ENCODE assay signal across 11 mouse cellular contexts in genomic region chr12:85397063-85397959, GRCm38 (mm10). TPM values are rescaled to one million over a fixed set of nuclear protein-coding genes. Genes with fewer than 3 reads are reported as not detected.
A peak's percentile ranks its signal among the peaks of the same experiment; 100 is the strongest.
DNase-seq lines count a peak whose midpoint lies in the region; ATAC-seq and TF ChIP-seq lines count a peak whose summit lies in the region.
"Had no signal": no experiment of that assay in that cellular context is flagged by ENCODE, and none has a peak within 500 bp of the region (broad histone marks: within the 10 kb centered on the region; RNA-seq: fewer than 3 reads in every experiment).

No protein-coding gene starts in this region.

- no peak for TF ChIP-seq POLR2A in small intestine, adult 2 months (IDR thresholded peaks at IDR 0.05; ENCODE audit: low read depth, low read length)

- WGBS in heart, postnatal 0 days, result 43% methylated on average over 18 of the region's 18 CpGs
- 56% methylated on average over 18 of the region's 18 CpGs for WGBS in heart, embryonic 11.5 days (ENCODE audit: insufficient replicate concordance)
- WGBS in lung, embryonic 16.5 days, result 48% methylated on average over 18 of the region's 18 CpGs
- WGBS in small intestine, adult 2 months, result 36% methylated on average over 18 of the region's 18 CpGs

- H3K4me1 ChIP-seq in heart, postnatal 0 days (ENCODE audit: control insufficient read depth, insufficient read depth), result peaks cover 28% of the 10 kb centered on the region
- H3K4me1 ChIP-seq in heart, embryonic 11.5 days (ENCODE audit: control insufficient read depth, insufficient read depth, low read length), result peaks cover 23% of the 10 kb centered on the region
- peaks cover 12% of the 10 kb centered on the region for H3K4me1 ChIP-seq in lung, embryonic 16.5 days (replicated peaks; ENCODE audit: control insufficient read depth, insufficient read depth, low read length)
- peaks cover 22% of the 10 kb centered on the region; the same call in 1 of the 2 replicates for H3K4me1 ChIP-seq in small intestine, adult 2 months (ENCODE audit: control insufficient read depth, insufficient read depth, insufficient read length, low read length)
- H3K4me1 ChIP-seq: liver, embryonic 13.5 days had no signal

- H3K4me3 ChIP-seq in heart, postnatal 0 days (ENCODE audit: low read depth, low read length), result no peak overlapping the region
- no peak overlapping the region for H3K4me3 ChIP-seq in heart, embryonic 11.5 days (ENCODE audit: low read depth, low read length)
- H3K4me3 ChIP-seq in lung, embryonic 16.5 days (ENCODE audit: low read length), result no peak overlapping the region
- no peak overlapping the region for H3K4me3 ChIP-seq in small intestine, adult 2 months (ENCODE audit: low read depth, low read length)
- H3K4me3 ChIP-seq: liver, embryonic 13.5 days had no signal

- H3K27ac ChIP-seq in heart, postnatal 0 days (ENCODE audit: low read depth), result no peak overlapping the region
- H3K27ac ChIP-seq in heart, embryonic 11.5 days (ENCODE audit: low read depth, low read length), result no peak overlapping the region
- H3K27ac ChIP-seq in lung, embryonic 16.5 days (ENCODE audit: low read length), result no peak overlapping the region
- peak overlapping the region; percentile 79 for H3K27ac ChIP-seq in small intestine, adult 2 months (ENCODE audit: insufficient read depth, low read depth, low read length)
- H3K27ac ChIP-seq: hindbrain, postnatal 0 days; liver, embryonic 13.5 days had no signal

- H3K36me3 ChIP-seq in heart, postnatal 0 days (replicated peaks; ENCODE audit: control insufficient read depth, insufficient read depth, low read length), result no peaks in the 10 kb centered on the region
- H3K36me3 ChIP-seq in heart, embryonic 11.5 days (ENCODE audit: control insufficient read depth, insufficient read depth, low read length), result no peaks in the 10 kb centered on the region
- no peaks in the 10 kb centered on the region for H3K36me3 ChIP-seq in lung, embryonic 16.5 days (ENCODE audit: control insufficient read depth, insufficient read depth, low read length)
- H3K36me3 ChIP-seq in small intestine, adult 2 months (ENCODE audit: control insufficient read depth, insufficient read depth, low read length), result no peaks in the 10 kb centered on the region
- H3K36me3 ChIP-seq: liver, embryonic 13.5 days had no signal

- ATAC-seq in heart, postnatal 0 days (ENCODE audit: insufficient read depth, low read depth), result no peak
- no peak for ATAC-seq in heart, embryonic 11.5 days (replicated peaks; ENCODE audit: insufficient number of reproducible peaks, low FRiP score, low TSS enrichment)
- ATAC-seq in lung, embryonic 16.5 days (ENCODE audit: low read depth), result peak; percentile 46; the same call in 1 of the 2 replicates
- ATAC-seq: hindbrain, postnatal 0 days had no signal

- no peak overlapping the region for H3K9ac ChIP-seq in heart, postnatal 0 days (replicated peaks; ENCODE audit: low read depth, low read length)
- H3K9ac ChIP-seq in heart, embryonic 11.5 days (ENCODE audit: low read depth, low read length), result no peak overlapping the region
- H3K9ac ChIP-seq in lung, embryonic 16.5 days (ENCODE audit: low read length), result no peak overlapping the region
- H3K9ac ChIP-seq: liver, embryonic 13.5 days had no signal

- TF ChIP-seq CTCF in heart, postnatal 0 days (IDR thresholded peaks at IDR 0.05; ENCODE audit: low read depth), result no peak
- no peak for TF ChIP-seq CTCF in small intestine, adult 2 months (IDR thresholded peaks at IDR 0.05; ENCODE audit: extremely low read depth, insufficient read length, insufficient replicate concordance, low read depth, low read length)

- peak; percentile 16 for DNase-seq in heart, postnatal 0 days (ENCODE audit: low spot score)
- DNase-seq in adrenal gland, postnatal 25 days, result peak; percentile 29
- no peak for DNase-seq in kidney, adult 9 months
- no peak for DNase-seq in cerebellum, adult 11 months
- DNase-seq: cerebellum, adult 9-11 months; layer of hippocampus, adult 9-11 months; liver, embryonic 13.5 days had no signal

- H3K9me3 ChIP-seq in heart, postnatal 0 days (replicated peaks; ENCODE audit: control insufficient read depth, low read length), result no peaks in the 10 kb centered on the region
- no peaks in the 10 kb centered on the region for H3K9me3 ChIP-seq in heart, embryonic 11.5 days (replicated peaks; ENCODE audit: control insufficient read depth, low read length)
- H3K9me3 ChIP-seq in lung, embryonic 16.5 days (ENCODE audit: control insufficient read depth, low read length), result no peaks in the 10 kb centered on the region
- H3K9me3 ChIP-seq: liver, embryonic 13.5 days had no signal

- no peak overlapping the region for H3K4me2 ChIP-seq in heart, postnatal 0 days (ENCODE audit: low read depth, low read length)
- no peak overlapping the region for H3K4me2 ChIP-seq in heart, embryonic 11.5 days
- H3K4me2 ChIP-seq in lung, embryonic 16.5 days (ENCODE audit: low read depth, low read length), result no peak overlapping the region
- H3K4me2 ChIP-seq: liver, embryonic 13.5 days had no signal

- H3K27me3 ChIP-seq in heart, postnatal 0 days (ENCODE audit: control insufficient read depth, insufficient read depth, low read length), result no peaks in the 10 kb centered on the region
- no peaks in the 10 kb centered on the region for H3K27me3 ChIP-seq in heart, embryonic 11.5 days (ENCODE audit: control insufficient read depth, insufficient read depth, low read length)
- H3K27me3 ChIP-seq in lung, embryonic 16.5 days (ENCODE audit: control insufficient read depth, insufficient read depth, low read depth, low read length), result peaks cover 3% of the 10 kb centered on the region; the same call in 1 of the 2 replicates
- H3K27me3 ChIP-seq in small intestine, adult 2 months (ENCODE audit: control insufficient read depth, insufficient read depth, low read length), result no peaks in the 10 kb centered on the region

- no peak for TF ChIP-seq EP300 in heart, postnatal 0 days (IDR thresholded peaks at IDR 0.05; ENCODE audit: low read depth)

RNA-seq across cellular contexts. Expression of gene Tmed10, which starts 22.7 kb away (rescaled TPM):
- 48.2 and 49.7 TPM in 2 replicates for total RNA-seq in heart, postnatal 0 days (2014; rRNA removed; ENCODE audit: low replicate concordance)
- 216 and 218 TPM in 2 replicates for polyA plus RNA-seq in heart, postnatal 0 days (2015; fragmentation: Nextera tagmentation; extraction: Ambion mirVana)
- 330 and 334 TPM in 2 replicates for polyA plus RNA-seq in heart, embryonic 11.5 days (2014; fragmentation: Nextera tagmentation; extraction: Ambion mirVana)
- 287 and 302 TPM in 2 replicates for total RNA-seq in adrenal gland, postnatal 25 days (2021)
- 332 and 342 TPM in 2 replicates for polyA plus RNA-seq in lung, embryonic 16.5 days (2015; fragmentation: Nextera tagmentation; extraction: Ambion mirVana)
- 140 and 226 TPM in 2 replicates for polyA plus RNA-seq in small intestine, adult 2 months (2012; rRNA removed)

RNA-seq across cellular contexts. Expression of gene Nek9, which starts 58.1 kb away (rescaled TPM):
- 29.2 and 45.2 TPM in 2 replicates for total RNA-seq in heart, postnatal 0 days (2014; rRNA removed; ENCODE audit: low replicate concordance)
- 12.5 and 14.2 TPM in 2 replicates for polyA plus RNA-seq in heart, postnatal 0 days (2015; fragmentation: Nextera tagmentation; extraction: Ambion mirVana)
- polyA plus RNA-seq in heart, embryonic 11.5 days (2014; fragmentation: Nextera tagmentation; extraction: Ambion mirVana), result 10.5 and 15.6 TPM in 2 replicates
- 75.7 and 94.0 TPM in 2 replicates for total RNA-seq in adrenal gland, postnatal 25 days (2021)
- 20.7 and 20.9 TPM in 2 replicates for polyA plus RNA-seq in lung, embryonic 16.5 days (2015; fragmentation: Nextera tagmentation; extraction: Ambion mirVana)
- polyA plus RNA-seq in small intestine, adult 2 months (2012; rRNA removed), result 7.4 and 11.1 TPM in 2 replicates

Comparison
In these comparisons a context has a peak if more than half of its experiments do, and no peak if none do; other contexts are left out.
1. DNase-seq: peak in heart, postnatal 0 days (single experiment) and adrenal gland, postnatal 25 days (single experiment); none in kidney, adult 9 months (single experiment) and cerebellum, adult 11 months (single experiment).